Mouse (Mus musculus) heart, postnatal 0 days (tissue): Measurements from ENCODE around the gene Elfn1. TPM values are rescaled to one million over a fixed set of nuclear protein-coding genes. Genes with fewer than 3 reads are reported as not detected.

Experiments used
- ATAC-seq: fragments of 200-750 bp; cut with Nextera tagmentation; 2 replicates; pipeline ENCODE4 v1.8.0; 2017; ENCODE audit warnings: low read depth, moderate number of reproducible peaks, moderate library complexity; ENCODE audit not compliant: insufficient read depth
- DNase-seq: peaks from one replicate; pipeline ENCODE4 v3.0.0-alpha.2; 2016; ENCODE audit warnings: low spot score
- H3K27ac ChIP-seq: fragments of 300-500 bp; sonication (generic); 2 replicates; pipeline ENCODE4 v1.5.1; 2014; ENCODE audit warnings: low read depth, mild to moderate bottlenecking
- H3K27me3 ChIP-seq: fragments of 300-500 bp; sonication (generic); 2 replicates; pipeline ENCODE4 v1.6.1; 2014; ENCODE audit warnings: low read length, mixed read lengths; ENCODE audit not compliant: control insufficient read depth, insufficient read depth
- H3K36me3 ChIP-seq: fragments of 300-500 bp; sonication (generic); replicated peaks from 2 replicates; pipeline ENCODE4 v1.6.1; 2014; ENCODE audit warnings: low read length, mixed read lengths; ENCODE audit not compliant: control insufficient read depth, insufficient read depth
- H3K4me1 ChIP-seq: fragments of 300-500 bp; sonication (generic); 2 replicates; pipeline ENCODE4 v1.6.1; 2014; ENCODE audit warnings: antibody characterized with exemption; ENCODE audit not compliant: control insufficient read depth, insufficient read depth
- H3K4me2 ChIP-seq: fragments of 300-500 bp; sonication (generic); 2 replicates; pipeline ENCODE4 v1.6.1; 2014; ENCODE audit warnings: low read depth, mild to moderate bottlenecking, low read length, moderate library complexity
- H3K4me3 ChIP-seq: fragments of 300-500 bp; sonication (generic); 2 replicates; pipeline ENCODE4 v1.5.1; 2014; ENCODE audit warnings: low read depth, low read length
- H3K9ac ChIP-seq: fragments of 300-500 bp; sonication (generic); replicated peaks from 2 replicates; pipeline ENCODE4 v1.6.1; 2014; ENCODE audit warnings: low read depth, low read length, mixed read lengths
- H3K9me3 ChIP-seq: fragments of 300-500 bp; sonication (generic); replicated peaks from 2 replicates; pipeline ENCODE4 v1.6.1; 2016; ENCODE audit warnings: low read length; ENCODE audit not compliant: control insufficient read depth
- CTCF ChIP-seq: IDR thresholded peaks from 2 replicates; pipeline ENCODE4 v1.5.1; 2016; ENCODE audit warnings: antibody characterized with exemption, control low read depth, low read depth
- EP300 ChIP-seq: IDR thresholded peaks from 2 replicates; pipeline ENCODE4 v1.6.1; 2016; ENCODE audit warnings: antibody characterized with exemption, low read depth
- WGBS: fragments of 180-500 bp; shearing (Covaris S2); extraction: QIAGEN DNeasy Blood & Tissue Kit; methylation state at CpG from one replicate; pipeline ENCODE4 v1.1.7; 2014; 5-methylcytosine and 5-hydroxymethylcytosine counted together
- polyA plus RNA-seq: library from polyadenylated mRNA; unstranded; fragments of >200 nt; fragmentation: Nextera tagmentation; extraction: Ambion mirVana; gene quantifications from 2 replicates; pipeline ENCODE4 v1.2.1, GENCODE M21; 2015
- total RNA-seq: library from RNA; depleted of rRNA; stranded (reverse); fragments of >200 nt; gene quantifications from 2 replicates; pipeline ENCODE4 v1.2.3, GENCODE M21; 2014; ENCODE audit warnings: low replicate concordance

The Elfn1 gene
- total and polyA plus RNA-seq, 2 experiments from 2014 or later, result 0.10 to 1.9 TPM

DNA sequence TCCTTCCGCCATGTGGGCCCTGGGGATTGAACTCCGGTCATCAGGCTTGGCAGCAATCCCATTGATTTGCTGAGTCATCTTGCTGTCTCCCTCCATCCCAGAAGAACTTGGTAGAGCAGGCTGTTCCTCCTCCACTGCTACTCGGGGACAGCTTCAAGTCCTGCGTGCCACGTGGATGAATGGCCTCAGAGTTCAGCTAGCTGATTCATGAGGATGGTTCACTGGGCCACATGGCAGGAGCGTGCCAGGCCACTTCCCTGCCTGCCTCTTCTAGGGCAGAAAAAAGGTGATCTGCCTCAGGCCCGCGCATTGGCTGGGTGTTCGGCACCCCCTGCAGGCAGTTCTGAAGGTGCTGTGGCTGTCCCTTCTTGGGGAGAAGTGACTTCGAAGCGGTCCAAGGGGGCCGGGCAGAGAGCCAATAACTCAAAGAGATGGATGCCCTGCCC lies 62.5 kb downstream of the Elfn1 start:
- peaks cover 37% of the 10 kb centered on the region for H3K27me3 ChIP-seq
- TF ChIP-seq CTCF, result peak; percentile 35
- TF ChIP-seq EP300, result no peak
- H3K4me2 ChIP-seq, result no peak overlapping the region
- peak; percentile 18; the same call in 1 of the 2 replicates for ATAC-seq
- WGBS, result 46% methylated on average over 12 of the region's 12 CpGs
- H3K9me3 ChIP-seq, result no peaks in the 10 kb centered on the region
- no peak overlapping the region for H3K27ac ChIP-seq
- H3K4me3 ChIP-seq, result no peak overlapping the region
- H3K9ac ChIP-seq, result no peak overlapping the region
- H3K36me3 ChIP-seq, result no peaks in the 10 kb centered on the region
- no peaks in the 10 kb centered on the region for H3K4me1 ChIP-seq
- peak; percentile 7 for DNase-seq

DNA sequence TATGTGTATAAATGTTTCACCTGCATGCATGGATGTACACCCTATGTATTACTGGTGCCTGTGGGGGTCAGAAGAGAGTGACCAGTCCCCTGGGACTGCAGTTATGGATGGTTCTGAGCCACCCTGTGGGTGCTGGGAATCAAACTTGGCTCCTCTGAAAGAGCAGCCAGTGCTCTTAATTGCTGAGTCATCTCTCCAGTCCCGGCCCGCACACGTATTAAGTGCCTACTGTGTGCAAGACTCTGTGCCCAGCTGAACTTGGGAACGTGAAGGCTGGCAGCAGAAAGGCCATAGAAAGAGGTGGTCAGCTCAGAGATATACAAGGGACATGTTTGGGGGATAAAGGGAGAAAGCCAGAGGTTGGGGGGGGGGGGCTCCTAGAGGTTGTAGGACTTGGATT lies 68.8 kb downstream of the Elfn1 start:
- ATAC-seq (no peak), DNase-seq (no peak)
- Histone ChIP-seq H3K4me1 (no peaks in the 10 kb centered on the region), H3K4me2 (no peak overlapping the region), H3K9me3 (no peaks in the 10 kb centered on the region), H3K27ac (no peak overlapping the region), H3K4me3 (no peak overlapping the region), H3K9ac (no peak overlapping the region), H3K36me3 (no peaks in the 10 kb centered on the region), H3K27me3 (peaks cover 37% of the 10 kb centered on the region)
- TF ChIP-seq EP300 (no peak), CTCF (no peak)
- 71% methylated on average over 4 of the region's 4 CpGs for WGBS

DNA sequence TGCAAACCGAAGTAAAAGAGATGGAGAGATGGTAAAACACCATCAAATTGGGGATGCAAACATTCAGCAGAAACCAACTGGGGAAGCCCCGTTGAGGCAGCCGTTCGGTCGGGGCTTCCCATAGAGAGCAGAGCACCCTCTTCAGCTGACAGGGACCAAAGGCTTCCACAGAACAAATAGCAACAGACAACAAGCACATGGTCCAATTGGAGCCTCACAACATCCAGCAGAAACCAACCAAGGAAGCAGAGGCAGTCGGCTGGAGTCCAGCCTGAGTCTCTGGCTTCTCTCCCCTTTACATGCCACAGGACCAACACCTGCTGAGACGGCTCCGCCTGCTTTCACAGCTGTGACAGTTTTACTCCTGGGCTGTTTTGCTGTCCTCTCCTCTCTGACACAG lies 69.7 kb downstream of the Elfn1 start:
- H3K4me1 ChIP-seq, result no peaks in the 10 kb centered on the region
- ATAC-seq (no peak), DNase-seq (no peak)
- TF ChIP-seq EP300 (no peak), CTCF (no peak)
- no peak overlapping the region for H3K4me2 ChIP-seq
- H3K9me3 ChIP-seq, result no peaks in the 10 kb centered on the region
- peaks cover 29% of the 10 kb centered on the region for H3K27me3 ChIP-seq
- no peak overlapping the region for H3K9ac ChIP-seq
- 30% methylated on average over 8 of the region's 8 CpGs for WGBS
- H3K4me3 ChIP-seq, result no peak overlapping the region
- no peaks in the 10 kb centered on the region for H3K36me3 ChIP-seq
- no peak overlapping the region for H3K27ac ChIP-seq

DNA sequence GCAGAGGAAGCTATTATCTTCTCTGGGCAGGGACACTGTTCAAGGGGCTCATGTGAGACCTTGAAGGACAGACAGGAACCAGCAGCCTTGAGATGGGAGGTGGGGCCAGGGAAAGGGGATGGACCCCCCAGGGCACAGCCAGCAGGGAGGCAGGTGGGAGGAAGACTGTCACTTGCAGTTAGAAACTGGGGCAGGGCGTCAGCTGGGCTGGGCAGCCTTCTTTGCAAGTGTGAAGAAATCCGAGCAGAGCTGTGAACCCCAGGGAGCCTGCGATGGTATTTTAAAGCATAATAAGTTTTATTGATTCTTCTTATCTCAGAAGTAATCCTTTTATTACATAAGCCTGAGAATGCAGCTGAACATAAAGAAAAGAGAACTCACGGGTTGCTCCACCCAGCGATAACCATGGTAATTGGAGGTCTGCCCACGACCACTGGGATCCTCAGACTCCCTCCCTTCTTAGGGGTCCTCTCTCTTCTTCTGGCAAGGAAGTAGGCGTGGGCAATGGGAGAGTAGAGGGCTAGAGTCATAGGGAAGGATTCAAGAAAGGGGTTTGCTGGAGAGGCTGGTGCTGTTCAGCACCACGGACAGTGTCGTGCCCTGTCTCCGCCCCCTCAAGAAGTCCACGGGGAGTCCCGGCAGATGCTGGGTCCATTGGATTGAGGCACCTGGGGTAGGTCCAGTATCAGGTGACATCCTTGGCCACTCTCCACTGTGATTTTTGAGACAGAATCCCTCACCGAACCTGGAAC lies 71.0 kb downstream of the Elfn1 start:
- no peak for TF ChIP-seq EP300
- no peak for TF ChIP-seq CTCF
- no peak overlapping the region for H3K9ac ChIP-seq
- no peaks in the 10 kb centered on the region for H3K9me3 ChIP-seq
- H3K27ac ChIP-seq, result no peak overlapping the region
- H3K4me1 ChIP-seq, result no peaks in the 10 kb centered on the region
- H3K4me2 ChIP-seq, result no peak overlapping the region
- no peak for ATAC-seq
- no peak for DNase-seq
- peaks cover 16% of the 10 kb centered on the region for H3K27me3 ChIP-seq
- 6% methylated on average over 13 of the region's 13 CpGs for whole genome bisulfite sequencing
- no peaks in the 10 kb centered on the region for H3K36me3 ChIP-seq
- no peak overlapping the region for H3K4me3 ChIP-seq

DNA sequence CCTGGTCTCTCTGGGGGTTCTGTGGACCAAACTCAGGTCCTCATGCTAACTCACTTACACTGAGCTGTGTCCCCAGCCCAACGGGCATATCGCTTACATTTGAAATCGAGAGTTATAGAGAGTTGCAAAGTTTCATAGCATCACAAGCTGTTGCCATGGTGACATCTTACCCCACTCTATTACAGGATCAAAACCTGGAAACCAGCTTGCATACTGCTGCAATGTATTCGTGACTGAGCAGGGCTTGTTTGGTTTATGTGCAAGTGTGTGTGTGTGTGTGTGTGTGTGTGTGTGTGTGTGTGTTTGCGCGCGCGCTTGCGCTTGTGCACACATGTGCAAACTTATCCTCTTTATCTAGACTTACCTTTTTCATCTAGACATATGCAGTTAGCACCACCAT lies 71.6 kb downstream of the Elfn1 start:
- H3K4me1 ChIP-seq, result no peaks in the 10 kb centered on the region
- TF ChIP-seq EP300 (no peak), CTCF (no peak)

DNA sequence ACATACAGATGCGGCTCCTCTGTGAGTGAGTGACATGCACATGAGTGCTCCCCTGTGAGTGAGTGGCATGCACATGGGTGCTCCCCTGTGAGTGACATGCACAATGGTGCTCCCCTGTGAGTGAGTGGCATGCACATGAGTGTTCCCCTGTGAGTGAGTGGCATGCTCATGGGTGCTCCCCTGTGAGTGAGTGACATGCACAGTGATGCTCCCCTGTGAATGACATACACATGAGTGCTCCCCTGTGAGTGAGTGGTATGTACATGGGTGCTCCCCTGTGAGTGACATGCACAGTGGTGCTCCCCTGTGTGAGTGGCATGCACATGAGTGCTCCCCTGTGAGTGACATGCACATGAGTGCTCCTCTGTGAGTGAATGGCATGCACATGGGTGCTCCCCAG lies 74.2 kb downstream of the Elfn1 start:
- Histone ChIP-seq H3K4me2 (no peak overlapping the region), H3K27ac (no peak overlapping the region), H3K4me3 (no peak overlapping the region), H3K4me1 (no peaks in the 10 kb centered on the region), H3K9ac (no peak overlapping the region), H3K27me3 (peaks cover 12% of the 10 kb centered on the region), H3K36me3 (no peaks in the 10 kb centered on the region), H3K9me3 (0 out of 2 replicates have a peak, but pooled peaks cover 4% of the 10 kb centered on the region)
- no peak for TF ChIP-seq CTCF
- no peak for TF ChIP-seq EP300
- DNase-seq, result no peak
- ATAC-seq, result no peak
- WGBS, result 78% methylated on average over 1 of the region's 1 CpGs

More for the DNA sequence above, 71.6 kb downstream of the Elfn1 start:
- ATAC-seq (no peak), DNase-seq (no peak)
- H3K27ac ChIP-seq, result no peak overlapping the region
- WGBS, result 76% methylated on average over 9 of the region's 9 CpGs
- H3K4me2 ChIP-seq, result no peak overlapping the region
- no peaks in the 10 kb centered on the region for H3K9me3 ChIP-seq
- no peaks in the 10 kb centered on the region for H3K36me3 ChIP-seq
- H3K4me3 ChIP-seq, result no peak overlapping the region
- no peak overlapping the region for H3K9ac ChIP-seq
- peaks cover 19% of the 10 kb centered on the region for H3K27me3 ChIP-seq
